Mouse (Mus musculus): ENCODE results near the gene Itgae. TPM values are rescaled to one million over a fixed set of nuclear protein-coding genes. Genes with fewer than 3 reads are reported as not detected.

Gene Itgae
- total and polyA plus RNA-seq, 3 experiments = 0.17 to 0.26 (median 0.21) TPM

DNA sequence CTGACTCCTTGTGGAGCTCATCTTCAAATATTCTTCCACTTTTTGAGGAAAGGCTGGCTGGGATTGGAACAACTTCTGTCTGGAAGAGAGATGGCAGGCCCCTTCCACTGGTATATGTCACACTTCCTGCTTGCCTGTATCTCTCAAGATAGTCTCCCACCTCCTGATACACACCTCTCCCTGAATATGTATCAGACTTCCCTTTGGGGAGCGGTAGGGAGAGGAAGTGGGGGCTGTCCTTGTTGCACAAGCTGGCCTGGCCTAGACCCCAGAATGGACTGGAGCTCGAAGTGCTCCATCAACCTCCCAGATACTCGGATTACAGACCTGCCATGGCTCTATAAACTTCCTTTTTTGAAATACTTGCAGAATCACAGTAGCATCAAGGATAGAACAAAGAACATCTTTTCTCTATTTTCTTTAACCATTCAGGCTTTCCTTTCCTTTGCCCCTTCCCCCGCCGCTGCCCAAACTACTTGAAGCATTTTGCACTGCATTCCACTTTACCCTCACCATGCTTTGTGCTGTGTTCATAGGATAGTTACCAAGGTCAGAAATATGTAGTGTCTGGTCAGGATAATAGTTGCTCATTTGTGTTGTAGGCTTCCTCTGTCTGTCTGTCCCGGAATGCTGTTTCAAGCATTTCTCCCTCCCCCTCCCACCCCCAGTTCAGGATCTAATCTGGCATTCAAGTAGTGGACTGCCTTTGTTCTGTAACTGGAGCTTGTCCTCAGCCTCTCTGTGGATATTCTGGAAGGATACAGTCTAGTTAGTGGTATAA lies 2.5 kb upstream of the Itgae start:
- Histone ChIP-seq H3K4me1 (ENCODE audit: control insufficient read depth in 1 of 2, insufficient read depth in 2 of 2) (peaks cover 5 to 22% of the 10 kb centered on the region in 2 experiments; a peak in 3 of 4 replicates), H3K27ac (ENCODE audit: insufficient read depth, low read depth) (no peak overlapping the region), H3K9ac (ENCODE audit: insufficient read depth, low read depth) (no peak overlapping the region), H3K4me3 (replicated peaks in 1 of 3; ENCODE audit: low read depth in 2 of 3, low read length in 2 of 3, poor library complexity in 1 of 3) (no peak overlapping the region), H3K27me3 (replicated peaks) (no peaks in the 10 kb centered on the region), H3K79me2 (replicated peaks; ENCODE audit: control insufficient read depth, extremely low read depth, insufficient read depth, poor library complexity, severe bottlenecking) (no peaks in the 10 kb centered on the region), H3K9me3 (replicated peaks; ENCODE audit: low read length) (no peaks in the 10 kb centered on the region), H3K4me2 (ENCODE audit: insufficient read depth, low read depth, poor library complexity, severe bottlenecking) (no peak overlapping the region), H3K36me3 (replicated peaks in 1 of 2; ENCODE audit: control insufficient read depth in 1 of 2, insufficient read depth in 1 of 2, low read length in 1 of 2) (peaks cover 8 to 23% of the 10 kb centered on the region in 2 experiments)
- no peak for DNase-seq (ENCODE audit: extremely low read depth)
- dilution Hi-C loops (cut with MboI; ENCODE audit: extremely low pct_ligation_motif_present, extremely low pct_unique_long_range_greater_than_20kb, low sequenced_read_pairs) = no loop called here
- in situ Hi-C loops (cut with MboI; ENCODE audit: low pct_ligation_motif_present, low pct_unique_long_range_greater_than_20kb, low sequenced_read_pairs) = no loop called here
- TF ChIP-seq POLR2AphosphoS2 (IDR thresholded peaks at IDR 0.05; ENCODE audit: low read depth, low read length) = no peak
- no peak for TF ChIP-seq MAZ (IDR thresholded peaks at IDR 0.05; ENCODE audit: low read depth, low read length)
- no peak for TF ChIP-seq ZMIZ1 (IDR thresholded peaks at IDR 0.05; ENCODE audit: low read depth, low read length)
- no peak for TF ChIP-seq ZKSCAN1 (IDR thresholded peaks at IDR 0.05; ENCODE audit: borderline replicate concordance, low read depth, low read length)
- TF ChIP-seq GABPA (IDR thresholded peaks at IDR 0.05; ENCODE audit: insufficient replicate concordance, low read depth, low read length) = no peak
- TF ChIP-seq KAT2A (IDR thresholded peaks at IDR 0.05; ENCODE audit: insufficient replicate concordance, low read length) = no peak
- TF ChIP-seq ETS1 (conservative IDR thresholded peaks at IDR 0.05; ENCODE audit: low read depth, low read length) = no peak
- TF ChIP-seq MYC (IDR thresholded peaks at IDR 0.05; ENCODE audit: low read depth, low read length) = no peak
- no peak for TF ChIP-seq RCOR1 (conservative IDR thresholded peaks at IDR 0.05; ENCODE audit: low read depth, low read length)
- no peak for TF ChIP-seq HCFC1 (IDR thresholded peaks at IDR 0.05; ENCODE audit: low read depth, low read length)
- TF ChIP-seq E2F4 (IDR thresholded peaks at IDR 0.05; ENCODE audit: insufficient replicate concordance, low read depth, low read length) = no peak
- no peak for TF ChIP-seq USF1 (IDR thresholded peaks at IDR 0.05; ENCODE audit: low read depth, low read length)
- TF ChIP-seq TCF12 (IDR thresholded peaks at IDR 0.05; ENCODE audit: low read depth, low read length) = no peak
- no peak for TF ChIP-seq CHD2 (IDR thresholded peaks at IDR 0.05; ENCODE audit: low read length)
- TF ChIP-seq POLR2A (IDR thresholded peaks at IDR 0.05; ENCODE audit: low read depth, low read length) = no peak
- no peak for TF ChIP-seq IRF4 (IDR thresholded peaks at IDR 0.05; ENCODE audit: low read depth, low read length)

DNA sequence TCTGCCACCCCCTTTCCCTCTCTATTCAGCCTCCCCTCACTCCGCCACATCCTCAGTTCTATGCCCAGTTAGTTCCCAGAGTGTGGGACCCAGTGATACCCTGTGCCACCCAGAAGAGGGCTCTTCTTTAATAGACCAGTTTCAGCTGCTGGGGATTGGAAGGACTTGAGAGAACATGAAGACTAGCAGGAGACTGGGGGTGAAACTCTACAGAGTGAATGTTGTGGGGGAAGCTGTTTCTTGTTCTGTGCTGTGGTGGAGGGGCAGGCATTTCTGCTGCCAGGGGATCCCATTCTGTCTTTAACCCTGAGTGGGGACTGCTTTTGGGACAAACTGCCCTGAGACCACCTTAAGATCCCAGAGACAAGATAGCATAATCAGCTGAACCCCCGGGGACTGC lies 443 bp downstream of the Itgae start:
- no peak overlapping the region for H3K4me2 ChIP-seq (ENCODE audit: insufficient read depth, low read depth, poor library complexity, severe bottlenecking)
- H3K9ac ChIP-seq (ENCODE audit: insufficient read depth, low read depth) = no peak overlapping the region
- dilution Hi-C loops (cut with MboI; ENCODE audit: extremely low pct_ligation_motif_present, extremely low pct_unique_long_range_greater_than_20kb, low sequenced_read_pairs) = no loop called here
- H3K4me1 ChIP-seq (ENCODE audit: control insufficient read depth in 1 of 2, insufficient read depth in 2 of 2) = peaks cover 5 to 15% of the 10 kb centered on the region in 2 experiments; a peak in 3 of 4 replicates
- H3K27me3 ChIP-seq (replicated peaks) = no peaks in the 10 kb centered on the region
- no peak overlapping the region for H3K4me3 ChIP-seq (replicated peaks in 1 of 3; ENCODE audit: low read depth in 2 of 3, low read length in 2 of 3, poor library complexity in 1 of 3)
- H3K79me2 ChIP-seq (replicated peaks; ENCODE audit: control insufficient read depth, extremely low read depth, insufficient read depth, poor library complexity, severe bottlenecking) = no peaks in the 10 kb centered on the region
- TF ChIP-seq POLR2AphosphoS2 (IDR thresholded peaks at IDR 0.05; ENCODE audit: low read depth, low read length) (no peak), ZMIZ1 (IDR thresholded peaks at IDR 0.05; ENCODE audit: low read depth, low read length) (no peak), MXI1 (IDR thresholded peaks at IDR 0.05; ENCODE audit: low read depth, low read length) (no peak), MAZ (IDR thresholded peaks at IDR 0.05; ENCODE audit: low read depth, low read length) (no peak), GABPA (IDR thresholded peaks at IDR 0.05; ENCODE audit: insufficient replicate concordance, low read depth, low read length) (no peak), ZC3H11A (IDR thresholded peaks at IDR 0.05; ENCODE audit: low read depth, low read length) (no peak), UBTF (IDR thresholded peaks at IDR 0.05; ENCODE audit: low read depth, low read length) (no peak), E2F4 (IDR thresholded peaks at IDR 0.05; ENCODE audit: insufficient replicate concordance, low read depth, low read length) (no peak), RCOR1 (conservative IDR thresholded peaks at IDR 0.05; ENCODE audit: low read depth, low read length) (no peak), CHD1 (IDR thresholded peaks at IDR 0.05; ENCODE audit: low read depth, low read length) (no peak), EP300 (IDR thresholded peaks at IDR 0.05; ENCODE audit: low read length) (no peak), JUN (IDR thresholded peaks at IDR 0.05; ENCODE audit: insufficient read depth, low read depth, low read length) (no peak), MYC (IDR thresholded peaks at IDR 0.05; ENCODE audit: low read depth, low read length) (no peak), JUND (conservative IDR thresholded peaks at IDR 0.05; ENCODE audit: low read depth, low read length) (no peak), SIN3A (IDR thresholded peaks at IDR 0.05; ENCODE audit: low read length) (no peak), BHLHE40 (IDR thresholded peaks at IDR 0.05; ENCODE audit: low read depth, low read length) (no peak), USF2 (conservative IDR thresholded peaks at IDR 0.05; ENCODE audit: low read depth, low read length) (no peak), ETS1 (conservative IDR thresholded peaks at IDR 0.05; ENCODE audit: low read depth, low read length) (no peak), TBP (conservative IDR thresholded peaks at IDR 0.05; ENCODE audit: low read depth, low read length) (no peak), USF1 (IDR thresholded peaks at IDR 0.05; ENCODE audit: low read depth, low read length) (no peak)
- no peak overlapping the region for H3K27ac ChIP-seq (ENCODE audit: insufficient read depth, low read depth)
- peaks cover 0 to 9% of the 10 kb centered on the region in 2 experiments for H3K36me3 ChIP-seq (replicated peaks in 1 of 2; ENCODE audit: control insufficient read depth in 1 of 2, insufficient read depth in 1 of 2, low read length in 1 of 2)
- in situ Hi-C loops (cut with MboI; ENCODE audit: low pct_ligation_motif_present, low pct_unique_long_range_greater_than_20kb, low sequenced_read_pairs) = no loop called here
- no peaks in the 10 kb centered on the region for H3K9me3 ChIP-seq (replicated peaks; ENCODE audit: low read length)
- DNase-seq (ENCODE audit: extremely low read depth) = no peak

Data from CH12.LX (cell line).